ENCODE assay signal across 7 mouse cellular contexts in genomic region chr9:31387206-31387605, GRCm38 (mm10). TPM values are rescaled to one million over a fixed set of nuclear protein-coding genes. Genes with fewer than 3 reads are reported as not detected.
DNase-seq lines count a peak whose midpoint lies in the region; ATAC-seq and TF ChIP-seq lines count a peak whose summit lies in the region.

No protein-coding gene starts in this region.

- DNase-seq in lung, embryonic 14.5 days = no peak
- no peak for DNase-seq in lung, postnatal 25 days (ENCODE audit: low spot score)
- DNase-seq in spleen, postnatal 10 days (ENCODE audit: low spot score in 2 of 2) = no peak
- DNase-seq in left cerebral cortex, adult 9 months (ENCODE audit: low spot score in 2 of 2) = no peak

- TF ChIP-seq CTCF in lung, embryonic 14.5 days (IDR thresholded peaks at IDR 0.05; ENCODE audit: low read depth) = no peak

- 69% methylated on average over 5 of the region's 5 CpGs for WGBS in lung, embryonic 14.5 days
- 92% methylated on average over 5 of the region's 5 CpGs for WGBS in forebrain, embryonic 12.5 days
- WGBS in limb, embryonic 13.5 days = 88% methylated on average over 5 of the region's 5 CpGs
- WGBS in stomach, embryonic 14.5 days = 79% methylated on average over 5 of the region's 5 CpGs

- peaks cover 30% of the 10 kb centered on the region for H3K36me3 ChIP-seq in lung, embryonic 14.5 days (ENCODE audit: insufficient read depth)
- H3K36me3 ChIP-seq in forebrain, embryonic 12.5 days (replicated peaks) = peaks cover 27% of the 10 kb centered on the region
- H3K36me3 ChIP-seq in limb, embryonic 13.5 days = peaks cover 33% of the 10 kb centered on the region
- peaks cover 19% of the 10 kb centered on the region for H3K36me3 ChIP-seq in stomach, embryonic 14.5 days (ENCODE audit: control insufficient read depth, insufficient read depth, low read length)

- peaks cover 7% of the 10 kb centered on the region for H3K4me1 ChIP-seq in lung, embryonic 14.5 days (ENCODE audit: insufficient read depth)
- peaks cover 15% of the 10 kb centered on the region for H3K4me1 ChIP-seq in forebrain, embryonic 12.5 days
- H3K4me1 ChIP-seq in limb, embryonic 13.5 days = peaks cover 16% of the 10 kb centered on the region
- peaks cover 12% of the 10 kb centered on the region; the same call in 1 of the 2 replicates for H3K4me1 ChIP-seq in stomach, embryonic 14.5 days (ENCODE audit: control insufficient read depth, insufficient read depth, low read length)

- no peak overlapping the region for H3K9ac ChIP-seq in lung, embryonic 14.5 days
- peak overlapping the region; percentile 92; the same call in 1 of the 2 replicates for H3K9ac ChIP-seq in forebrain, embryonic 12.5 days
- peak overlapping the region; percentile 83; the same call in 1 of the 2 replicates for H3K9ac ChIP-seq in limb, embryonic 13.5 days
- no peak overlapping the region for H3K9ac ChIP-seq in stomach, embryonic 14.5 days (replicated peaks; ENCODE audit: low read depth, low read length)

- peak overlapping the region; percentile 92; the same call in 1 of the 2 replicates for H3K4me3 ChIP-seq in lung, embryonic 14.5 days (ENCODE audit: low read depth, low read length)
- H3K4me3 ChIP-seq in forebrain, embryonic 12.5 days (replicated peaks) = peak overlapping the region; percentile 90; the same call in 1 of the 2 replicates
- peak overlapping the region; percentile 83 for H3K4me3 ChIP-seq in limb, embryonic 13.5 days
- H3K4me3 ChIP-seq in stomach, embryonic 14.5 days (ENCODE audit: low read depth, low read length) = peak overlapping the region; percentile 94; the same call in 1 of the 2 replicates

- no peaks in the 10 kb centered on the region for H3K27me3 ChIP-seq in lung, embryonic 14.5 days (ENCODE audit: insufficient read depth, low read length)
- no peaks in the 10 kb centered on the region for H3K27me3 ChIP-seq in forebrain, embryonic 12.5 days
- H3K27me3 ChIP-seq in limb, embryonic 13.5 days = no peaks in the 10 kb centered on the region
- H3K27me3 ChIP-seq in stomach, embryonic 14.5 days (ENCODE audit: control insufficient read depth, insufficient read depth, low read length) = no peaks in the 10 kb centered on the region

- H3K27ac ChIP-seq in lung, embryonic 14.5 days (ENCODE audit: low read depth) = no peak overlapping the region
- no peak overlapping the region for H3K27ac ChIP-seq in forebrain, embryonic 12.5 days
- no peak overlapping the region for H3K27ac ChIP-seq in limb, embryonic 13.5 days
- H3K27ac ChIP-seq in stomach, embryonic 14.5 days (ENCODE audit: low read length) = no peak overlapping the region

- no peaks in the 10 kb centered on the region for H3K9me3 ChIP-seq in lung, embryonic 14.5 days (ENCODE audit: low read depth, low read length)
- H3K9me3 ChIP-seq in forebrain, embryonic 12.5 days = no peaks in the 10 kb centered on the region
- H3K9me3 ChIP-seq in limb, embryonic 13.5 days = no peaks in the 10 kb centered on the region
- H3K9me3 ChIP-seq in stomach, embryonic 14.5 days (ENCODE audit: control insufficient read depth, low read depth, low read length) = no peaks in the 10 kb centered on the region

- peak overlapping the region; percentile 80 for H3K4me2 ChIP-seq in lung, embryonic 14.5 days
- peak overlapping the region; percentile 80 for H3K4me2 ChIP-seq in forebrain, embryonic 12.5 days
- H3K4me2 ChIP-seq in limb, embryonic 13.5 days (replicated peaks) = peak overlapping the region; percentile 76
- H3K4me2 ChIP-seq in stomach, embryonic 14.5 days (replicated peaks; ENCODE audit: low read depth, low read length) = peak overlapping the region; percentile 68

- ATAC-seq in lung, embryonic 14.5 days (ENCODE audit: insufficient read depth) = no peak
- ATAC-seq in forebrain, embryonic 12.5 days (ENCODE audit: low FRiP score) = no peak
- ATAC-seq in limb, embryonic 13.5 days (ENCODE audit: low FRiP score, low read depth) = no peak
- no peak for ATAC-seq in stomach, embryonic 14.5 days (ENCODE audit: insufficient number of reproducible peaks, insufficient read depth, low FRiP score, low read depth)

RNA-seq across cellular contexts. Expression of gene Nfrkb, which starts 1.2 kb away (rescaled TPM):
- polyA plus RNA-seq in lung, embryonic 14.5 days (2014; fragmentation: Nextera tagmentation; extraction: Ambion mirVana) = 21.2 and 27.0 TPM in 2 replicates
- 30.7 and 32.4 TPM in 2 replicates for polyA plus RNA-seq in forebrain, embryonic 12.5 days (2016; fragmentation: Nextera tagmentation; extraction: Ambion mirVana)
- polyA plus RNA-seq in limb, embryonic 13.5 days (2015; fragmentation: Nextera tagmentation; extraction: Ambion mirVana) = 27.0 and 29.0 TPM in 2 replicates
- 34.5 and 38.2 TPM in 2 replicates for polyA plus RNA-seq in stomach, embryonic 14.5 days (2014; fragmentation: Nextera tagmentation; extraction: Ambion mirVana)

Comparison
In these comparisons a context has a peak if more than half of its experiments do, and no peak if none do; other contexts are left out.
1. H3K9ac ChIP-seq: peak in forebrain, embryonic 12.5 days (single experiment) and limb, embryonic 13.5 days (single experiment); none in lung, embryonic 14.5 days (single experiment) and stomach, embryonic 14.5 days (single experiment).
2. Peak in every context shown above with its lines, with median percentiles within 50 percentile points of each other: H3K4me2 ChIP-seq and H3K4me3 ChIP-seq.